Mouse (Mus musculus) heart, embryonic 10.5 days (tissue): ENCODE data around the gene 5730409E04Rik. TPM values are rescaled to one million over a fixed set of nuclear protein-coding genes. Genes with fewer than 3 reads are reported as not detected.

Source experiments
- DNase-seq: peaks from one replicate; pipeline ENCODE4 v3.0.0-alpha.2; 2017; ENCODE audit warnings: low spot score
- H3K27ac ChIP-seq: fragments of 300-500 bp; sonication (generic); 2 replicates; pipeline ENCODE4 v1.5.1; 2016; ENCODE audit warnings: mild to moderate bottlenecking
- H3K27me3 ChIP-seq: fragments of 300-500 bp; sonication (generic); 2 replicates; pipeline ENCODE4 v1.6.1; 2016; ENCODE audit warnings: mild to moderate bottlenecking; ENCODE audit not compliant: poor library complexity, insufficient read depth, severe bottlenecking
- H3K36me3 ChIP-seq: fragments of 300-500 bp; sonication (generic); 2 replicates; pipeline ENCODE4 v1.6.1; 2016; ENCODE audit warnings: mild to moderate bottlenecking, moderate library complexity
- H3K4me1 ChIP-seq: fragments of 300-500 bp; sonication (generic); 2 replicates; pipeline ENCODE4 v1.6.1; 2016; ENCODE audit warnings: mild to moderate bottlenecking
- H3K4me3 ChIP-seq: fragments of 300-500 bp; sonication (generic); 2 replicates; pipeline ENCODE4 v1.5.1; 2016; ENCODE audit warnings: mild to moderate bottlenecking, moderate library complexity
- H3K9me3 ChIP-seq: fragments of 300-500 bp; sonication (generic); 2 replicates; pipeline ENCODE4 v1.6.1; 2016; ENCODE audit warnings: mild to moderate bottlenecking, moderate library complexity
- WGBS: fragments of 180-500 bp; shearing (Covaris S2); methylation state at CpG from one replicate; pipeline ENCODE4 v1.1.7; 2016; 5-methylcytosine and 5-hydroxymethylcytosine counted together
- polyA plus RNA-seq: library from polyadenylated mRNA; unstranded; fragments of >200 nt; fragmentation: Nextera tagmentation; extraction: Ambion mirVana; gene quantifications from 2 replicates; pipeline ENCODE4 v1.2.1, GENCODE M21; 2016

Gene 5730409E04Rik
- 1.1 and 1.6 TPM in 2 replicates for polyA plus RNA-seq

- peak within 1 kb of the TSS; percentile 81 for H3K4me3 ChIP-seq
- peak within 1 kb of the TSS; percentile 89 for H3K27ac ChIP-seq
- H3K27me3 ChIP-seq, result peaks cover 13% of the 10 kb centered on the region; the same call in 1 of the 2 replicates
- DNase-seq, result peak; percentile 88
- WGBS, result under 1% methylated on average over 47 of the region's 48 CpGs
- peaks cover 4% of the 10 kb centered on the region; the same call in 1 of the 2 replicates for H3K4me1 ChIP-seq
- no peaks in the 10 kb centered on the region for H3K9me3 ChIP-seq
- H3K36me3 ChIP-seq, result 0 out of 2 replicates have a peak, but pooled peaks cover 4% of the 10 kb centered on the region
These were observed at the start of gene 5730409E04Rik for GRCm38 (mm10) chr4:126609606-126610181. Gene 5730409E04Rik (plus strand): TSS chr4:126609818.

- H3K36me3 ChIP-seq, result peaks cover 77% of the 10 kb centered on the region
- WGBS, result 88% methylated on average over 6 of the region's 6 CpGs
These were observed 45.8 kb upstream of the 5730409E04Rik start for GRCm38 (mm10) chr4:126563798-126564197.

GRCm38 (mm10) chr4:126567243-126567642 is 42.4 kb upstream of the 5730409E04Rik start:
- H3K4me3 ChIP-seq, result no peak overlapping the region
- DNase-seq, result no peak
- no peak overlapping the region for H3K27ac ChIP-seq
- H3K4me1 ChIP-seq, result no peaks in the 10 kb centered on the region
- H3K9me3 ChIP-seq, result no peaks in the 10 kb centered on the region
- H3K36me3 ChIP-seq, result peaks cover 83% of the 10 kb centered on the region
- H3K27me3 ChIP-seq, result no peaks in the 10 kb centered on the region
- WGBS, result 89% methylated on average over 4 of the region's 4 CpGs

More at GRCm38 (mm10) chr4:126563798-126564197, 45.8 kb upstream of the 5730409E04Rik start:
- Histone ChIP-seq H3K9me3 (no peaks in the 10 kb centered on the region), H3K27me3 (no peaks in the 10 kb centered on the region), H3K4me3 (no peak overlapping the region), H3K4me1 (no peaks in the 10 kb centered on the region), H3K27ac (no peak overlapping the region)
- no peak for DNase-seq

- Histone ChIP-seq H3K27me3 (no peaks in the 10 kb centered on the region), H3K9me3 (no peaks in the 10 kb centered on the region), H3K4me3 (no peak overlapping the region), H3K4me1 (no peaks in the 10 kb centered on the region), H3K27ac (no peak overlapping the region), H3K36me3 (peaks cover 92% of the 10 kb centered on the region)
- no peak for DNase-seq
- 93% methylated on average over 3 of the region's 3 CpGs for WGBS
These were observed 39.8 kb upstream of the 5730409E04Rik start for GRCm38 (mm10) chr4:126569783-126570182.

- H3K4me1 ChIP-seq, result no peaks in the 10 kb centered on the region
- H3K9me3 ChIP-seq, result no peaks in the 10 kb centered on the region
- peaks cover 100% of the 10 kb centered on the region for H3K36me3 ChIP-seq
- no peak overlapping the region for H3K27ac ChIP-seq
- H3K27me3 ChIP-seq, result no peaks in the 10 kb centered on the region
- H3K4me3 ChIP-seq, result no peak overlapping the region
- WGBS, result 92% methylated on average over 5 of the region's 5 CpGs
- no peak for DNase-seq
These were observed 33.3 kb upstream of the 5730409E04Rik start for GRCm38 (mm10) chr4:126576281-126576680.

GRCm38 (mm10) chr4:126577920-126578319 is 31.7 kb upstream of the 5730409E04Rik start:
- Histone ChIP-seq H3K4me1 (no peaks in the 10 kb centered on the region), H3K36me3 (peaks cover 98% of the 10 kb centered on the region), H3K27me3 (no peaks in the 10 kb centered on the region), H3K9me3 (no peaks in the 10 kb centered on the region), H3K4me3 (no peak overlapping the region), H3K27ac (no peak overlapping the region)
- WGBS, result 89% methylated on average over 3 of the region's 3 CpGs
- DNase-seq, result no peak

GRCm38 (mm10) chr4:126579077-126579476 is 30.5 kb upstream of the 5730409E04Rik start:
- DNase-seq, result no peak
- WGBS, result 89% methylated on average over 2 of the region's 2 CpGs
- H3K27me3 ChIP-seq, result no peaks in the 10 kb centered on the region
- H3K27ac ChIP-seq, result no peak overlapping the region
- H3K36me3 ChIP-seq, result peaks cover 98% of the 10 kb centered on the region
- H3K4me1 ChIP-seq, result no peaks in the 10 kb centered on the region
- H3K9me3 ChIP-seq, result no peaks in the 10 kb centered on the region
- no peak overlapping the region for H3K4me3 ChIP-seq

- WGBS, result 93% methylated on average over 13 of the region's 13 CpGs
- Histone ChIP-seq H3K9me3 (no peaks in the 10 kb centered on the region), H3K36me3 (peaks cover 91% of the 10 kb centered on the region), H3K27me3 (no peaks in the 10 kb centered on the region), H3K27ac (no peak overlapping the region), H3K4me3 (no peak overlapping the region), H3K4me1 (no peaks in the 10 kb centered on the region)
- DNase-seq, result no peak
These were observed 23.9 kb upstream of the 5730409E04Rik start for GRCm38 (mm10) chr4:126585739-126586138.

GRCm38 (mm10) chr4:126592039-126592438 is 17.6 kb upstream of the 5730409E04Rik start:
- peaks cover 70% of the 10 kb centered on the region for H3K36me3 ChIP-seq
- H3K4me3 ChIP-seq, result no peak overlapping the region
- no peaks in the 10 kb centered on the region for H3K27me3 ChIP-seq
- no peak for DNase-seq
- no peaks in the 10 kb centered on the region for H3K4me1 ChIP-seq
- WGBS, result 92% methylated on average over 6 of the region's 6 CpGs
- H3K27ac ChIP-seq, result no peak overlapping the region
- no peaks in the 10 kb centered on the region for H3K9me3 ChIP-seq

- peak; percentile 78 for DNase-seq
- 27% methylated on average over 8 of the region's 8 CpGs for WGBS
- Histone ChIP-seq H3K27me3 (peaks cover 9% of the 10 kb centered on the region), H3K27ac (no peak overlapping the region), H3K4me3 (no peak overlapping the region), H3K4me1 (peaks cover 10% of the 10 kb centered on the region), H3K36me3 (no peaks in the 10 kb centered on the region), H3K9me3 (no peaks in the 10 kb centered on the region)
These were observed 9.5 kb upstream of the 5730409E04Rik start for GRCm38 (mm10) chr4:126599971-126600754.

GRCm38 (mm10) chr4:126601597-126602444 is 7.8 kb upstream of the 5730409E04Rik start:
- peaks cover 9% of the 10 kb centered on the region for H3K27me3 ChIP-seq
- WGBS, result 23% methylated on average over 19 of the region's 22 CpGs
- no peaks in the 10 kb centered on the region for H3K36me3 ChIP-seq
- DNase-seq, result no peak
- no peaks in the 10 kb centered on the region for H3K9me3 ChIP-seq
- H3K27ac ChIP-seq, result no peak overlapping the region
- peaks cover 10% of the 10 kb centered on the region for H3K4me1 ChIP-seq
- peak overlapping the region; percentile 41 for H3K4me3 ChIP-seq

GRCm38 (mm10) chr4:126602445-126602762 is 7.2 kb upstream of the 5730409E04Rik start:
- H3K27me3 ChIP-seq, result peaks cover 9% of the 10 kb centered on the region
- H3K4me1 ChIP-seq, result peaks cover 10% of the 10 kb centered on the region
- H3K36me3 ChIP-seq, result no peaks in the 10 kb centered on the region
- H3K27ac ChIP-seq, result no peak overlapping the region
- H3K4me3 ChIP-seq, result peak overlapping the region; percentile 41; the same call in 1 of the 2 replicates
- no peaks in the 10 kb centered on the region for H3K9me3 ChIP-seq
- DNase-seq, result no peak
- 10% methylated on average over 6 of the region's 6 CpGs for WGBS

GRCm38 (mm10) chr4:126604141-126604540 is 5.5 kb upstream of the 5730409E04Rik start:
- 75% methylated on average over 2 of the region's 2 CpGs for WGBS
- no peak for DNase-seq
- Histone ChIP-seq H3K9me3 (no peaks in the 10 kb centered on the region), H3K36me3 (no peaks in the 10 kb centered on the region), H3K27me3 (peaks cover 9% of the 10 kb centered on the region), H3K27ac (no peak overlapping the region), H3K4me3 (no peak overlapping the region), H3K4me1 (peaks cover 10% of the 10 kb centered on the region)
